Mouse (Mus musculus) heart, embryonic 13.5 days (tissue): ENCODE results near the gene Ndufaf1. TPM values are rescaled to one million over a fixed set of nuclear protein-coding genes. Genes with fewer than 3 reads are reported as not detected.
A peak's percentile ranks its signal among the peaks of the same experiment; 100 is the strongest.

Experiments used
- ATAC-seq: fragments of 200-750 bp; cut with Nextera tagmentation; 2 replicates; pipeline ENCODE4 v1.8.0; 2017; ENCODE audit warnings: moderate TSS enrichment; ENCODE audit not compliant: insufficient number of reproducible peaks, low FRiP score, low TSS enrichment; ENCODE audit errors: extremely low read depth
- H3K27ac ChIP-seq: fragments of 300-500 bp; sonication (generic); replicated peaks from 2 replicates; pipeline ENCODE4 v1.5.1; 2015; ENCODE audit warnings: moderate library complexity, mild to moderate bottlenecking, inconsistent platforms
- H3K27me3 ChIP-seq: fragments of 300-500 bp; sonication (generic); replicated peaks from 2 replicates; pipeline ENCODE4 v1.6.1; 2015; ENCODE audit warnings: mild to moderate bottlenecking, inconsistent platforms
- H3K36me3 ChIP-seq: fragments of 300-500 bp; sonication (generic); 2 replicates; pipeline ENCODE4 v1.6.1; 2015; ENCODE audit warnings: mild to moderate bottlenecking, inconsistent platforms
- H3K4me1 ChIP-seq: fragments of 300-500 bp; sonication (generic); 2 replicates; pipeline ENCODE4 v1.6.1; 2015; ENCODE audit warnings: inconsistent platforms
- H3K4me2 ChIP-seq: fragments of 300-500 bp; sonication (generic); 2 replicates; pipeline ENCODE4 v1.6.1; 2015; ENCODE audit warnings: inconsistent platforms, mild to moderate bottlenecking, moderate library complexity
- H3K4me3 ChIP-seq: fragments of 300-500 bp; sonication (generic); 2 replicates; pipeline ENCODE4 v1.5.1; 2015; ENCODE audit warnings: moderate library complexity, mild to moderate bottlenecking, inconsistent platforms
- H3K9ac ChIP-seq: fragments of 300-500 bp; sonication (generic); 2 replicates; pipeline ENCODE4 v1.6.1; 2015; ENCODE audit warnings: inconsistent platforms, mild to moderate bottlenecking, moderate library complexity
- H3K9me3 ChIP-seq: fragments of 300-500 bp; sonication (generic); 2 replicates; pipeline ENCODE4 v1.6.1; 2016; ENCODE audit warnings: inconsistent platforms
- WGBS: fragments of 180-500 bp; shearing (Covaris S2); methylation state at CpG from one replicate; pipeline ENCODE4 v1.1.7; 2015; ENCODE audit warnings: mixed read lengths; 5-methylcytosine and 5-hydroxymethylcytosine counted together
- polyA plus RNA-seq: library from polyadenylated mRNA; unstranded; fragments of >200 nt; fragmentation: Nextera tagmentation; extraction: Ambion mirVana; gene quantifications from 2 replicates; pipeline ENCODE4 v1.2.1, GENCODE M21; 2015

The Ndufaf1 gene
- polyA plus RNA-seq: 49.0 and 53.0 TPM in 2 replicates

- Histone ChIP-seq H3K27ac (peak within 1 kb of the TSS; percentile 56), H3K9me3 (no peaks in the 10 kb centered on the region), H3K9ac (peak within 1 kb of the TSS; percentile 93), H3K4me3 (peak within 1 kb of the TSS; percentile 87), H3K27me3 (no peaks in the 10 kb centered on the region), H3K4me2 (peak within 1 kb of the TSS; percentile 85), H3K4me1 (peaks cover 12% of the 10 kb centered on the region), H3K36me3 (peaks cover 31% of the 10 kb centered on the region)
- 1% methylated on average over 44 of the region's 44 CpGs for WGBS
- ATAC-seq: peak; percentile 46; the same call in 1 of the 2 replicates
Measured at GRCm38 (mm10) chr2:119662220-119663182, at the start of gene Ndufaf1. Ndufaf1 (minus strand) TSS chr2:119662827.

- Histone ChIP-seq H3K4me1 (peaks cover under 1% of the 10 kb centered on the region; the same call in 1 of the 2 replicates), H3K36me3 (peaks cover 87% of the 10 kb centered on the region), H3K9me3 (no peaks in the 10 kb centered on the region), H3K27me3 (no peaks in the 10 kb centered on the region), H3K4me3 (no peak overlapping the region), H3K4me2 (no peak overlapping the region), H3K27ac (no peak overlapping the region), H3K9ac (no peak overlapping the region)
- no peak for ATAC-seq
- WGBS: 88% methylated on average over 3 of the region's 3 CpGs
Measured at GRCm38 (mm10) chr2:119710011-119710410, 47.4 kb upstream of the Ndufaf1 start.

- Histone ChIP-seq H3K9me3 (no peaks in the 10 kb centered on the region), H3K4me1 (no peaks in the 10 kb centered on the region), H3K9ac (no peak overlapping the region), H3K4me2 (no peak overlapping the region), H3K27ac (no peak overlapping the region), H3K36me3 (peaks cover 83% of the 10 kb centered on the region), H3K27me3 (no peaks in the 10 kb centered on the region), H3K4me3 (no peak overlapping the region)
- ATAC-seq: no peak
- WGBS: 86% methylated on average over 3 of the region's 3 CpGs
Measured at GRCm38 (mm10) chr2:119707676-119708075, 45.0 kb upstream of the Ndufaf1 start.

GRCm38 (mm10) chr2:119703171-119703570, 40.5 kb upstream of the Ndufaf1 start:
- ATAC-seq: no peak
- H3K4me3 ChIP-seq: no peak overlapping the region
- H3K9me3 ChIP-seq: no peaks in the 10 kb centered on the region
- H3K27me3 ChIP-seq: no peaks in the 10 kb centered on the region
- WGBS: 92% methylated on average over 2 of the region's 2 CpGs
- no peak overlapping the region for H3K4me2 ChIP-seq
- peaks cover 53% of the 10 kb centered on the region for H3K36me3 ChIP-seq
- no peak overlapping the region for H3K27ac ChIP-seq
- no peaks in the 10 kb centered on the region for H3K4me1 ChIP-seq
- H3K9ac ChIP-seq: no peak overlapping the region

GRCm38 (mm10) chr2:119699962-119700361, 37.3 kb upstream of the Ndufaf1 start:
- Histone ChIP-seq H3K9me3 (no peaks in the 10 kb centered on the region), H3K27me3 (no peaks in the 10 kb centered on the region), H3K36me3 (peaks cover 25% of the 10 kb centered on the region), H3K4me2 (no peak overlapping the region), H3K9ac (no peak overlapping the region), H3K4me3 (no peak overlapping the region), H3K27ac (no peak overlapping the region), H3K4me1 (no peaks in the 10 kb centered on the region)
- WGBS: 94% methylated on average over 3 of the region's 3 CpGs
- ATAC-seq: no peak

GRCm38 (mm10) chr2:119698472-119698871, 35.8 kb upstream of the Ndufaf1 start:
- Histone ChIP-seq H3K27ac (no peak overlapping the region), H3K36me3 (peaks cover 25% of the 10 kb centered on the region), H3K4me3 (no peak overlapping the region), H3K4me2 (no peak overlapping the region), H3K9me3 (no peaks in the 10 kb centered on the region), H3K4me1 (no peaks in the 10 kb centered on the region), H3K27me3 (no peaks in the 10 kb centered on the region), H3K9ac (no peak overlapping the region)
- no peak for ATAC-seq
- 83% methylated on average over 2 of the region's 2 CpGs for WGBS

GRCm38 (mm10) chr2:119696111-119696510, 33.5 kb upstream of the Ndufaf1 start:
- WGBS: 74% methylated on average over 1 of the region's 1 CpGs
- no peak overlapping the region for H3K9ac ChIP-seq
- no peak for ATAC-seq

GRCm38 (mm10) chr2:119694826-119695225, 32.2 kb upstream of the Ndufaf1 start:
- Histone ChIP-seq H3K9ac (no peak overlapping the region), H3K4me2 (no peak overlapping the region), H3K4me1 (peaks cover 13% of the 10 kb centered on the region), H3K27ac (no peak overlapping the region), H3K36me3 (peaks cover 24% of the 10 kb centered on the region), H3K9me3 (no peaks in the 10 kb centered on the region), H3K27me3 (no peaks in the 10 kb centered on the region), H3K4me3 (no peak overlapping the region)
- no peak for ATAC-seq
- 93% methylated on average over 2 of the region's 2 CpGs for WGBS

More at GRCm38 (mm10) chr2:119696111-119696510, 33.5 kb upstream of the Ndufaf1 start:
- Histone ChIP-seq H3K4me3 (no peak overlapping the region), H3K36me3 (peaks cover 26% of the 10 kb centered on the region), H3K27me3 (no peaks in the 10 kb centered on the region), H3K4me2 (no peak overlapping the region), H3K27ac (no peak overlapping the region), H3K9me3 (no peaks in the 10 kb centered on the region), H3K4me1 (peaks cover 1% of the 10 kb centered on the region)

GRCm38 (mm10) chr2:119692003-119692701, 29.5 kb upstream of the Ndufaf1 start:
- no peak for ATAC-seq
- Histone ChIP-seq H3K27ac (no peak overlapping the region), H3K4me2 (no peak overlapping the region), H3K27me3 (no peaks in the 10 kb centered on the region), H3K4me1 (peaks cover 13% of the 10 kb centered on the region), H3K4me3 (no peak overlapping the region), H3K9ac (no peak overlapping the region), H3K9me3 (no peaks in the 10 kb centered on the region), H3K36me3 (peaks cover 32% of the 10 kb centered on the region)
- 79% methylated on average over 9 of the region's 9 CpGs for WGBS

GRCm38 (mm10) chr2:119683706-119684105, 21.1 kb upstream of the Ndufaf1 start:
- no peak overlapping the region for H3K27ac ChIP-seq
- no peak overlapping the region for H3K4me2 ChIP-seq
- ATAC-seq: no peak
- no peak overlapping the region for H3K4me3 ChIP-seq
- no peaks in the 10 kb centered on the region for H3K27me3 ChIP-seq
- WGBS: 83% methylated on average over 2 of the region's 2 CpGs
- no peak overlapping the region for H3K9ac ChIP-seq
- H3K9me3 ChIP-seq: no peaks in the 10 kb centered on the region
- H3K4me1 ChIP-seq: peaks cover 18% of the 10 kb centered on the region
- H3K36me3 ChIP-seq: peaks cover 28% of the 10 kb centered on the region

- Histone ChIP-seq H3K9me3 (no peaks in the 10 kb centered on the region), H3K4me2 (peak overlapping the region; percentile 94), H3K4me3 (peak overlapping the region; percentile 99), H3K9ac (peak overlapping the region; percentile 99), H3K4me1 (peaks cover 25% of the 10 kb centered on the region), H3K27ac (peak overlapping the region; percentile 87), H3K27me3 (0 out of 2 replicates have a peak, but pooled peaks cover 8% of the 10 kb centered on the region), H3K36me3 (0 out of 2 replicates have a peak, but pooled peaks cover 2% of the 10 kb centered on the region)
- WGBS: 5% methylated on average over 5 of the region's 5 CpGs
- ATAC-seq: no peak
Measured at GRCm38 (mm10) chr2:119675831-119676230, 13.2 kb upstream of the Ndufaf1 start.
